Mouse (Mus musculus): ENCODE data around the gene Cd5. TPM values are rescaled to one million over a fixed set of nuclear protein-coding genes. Genes with fewer than 3 reads are reported as not detected.

The Cd5 gene
- under 1 TPM in 1 of 2 experiments, not detected in 1; 0.20 TPM for total RNA-seq (2021)
- long read RNA-seq, experiment 1: 0 reads
- long read RNA-seq, experiment 2: 0 reads

DNA sequence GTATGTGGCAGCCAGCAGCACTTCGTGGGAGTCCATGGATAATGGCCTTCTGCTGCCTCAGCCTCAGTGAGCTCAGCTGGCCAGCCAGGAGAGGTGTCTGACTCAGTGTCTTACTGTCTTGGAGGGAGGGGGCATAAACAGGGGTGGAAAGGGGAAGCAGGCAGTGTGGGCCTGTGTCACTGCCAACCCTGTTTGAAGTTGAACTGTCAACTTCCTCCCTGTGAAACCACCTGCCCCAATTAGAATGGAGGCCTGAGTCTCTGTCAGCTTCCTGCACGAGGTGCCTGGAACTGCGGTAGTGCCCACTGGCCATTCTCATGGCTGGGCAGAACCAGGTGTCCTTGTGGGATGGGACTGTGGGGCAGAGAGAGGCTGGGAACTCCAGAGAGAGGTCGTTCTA, at the start of gene Cd5:
Cd5 (minus strand) TSS at position 192 of the 400 bp plus-strand sequence.
- no peak for DNase-seq

DNA sequence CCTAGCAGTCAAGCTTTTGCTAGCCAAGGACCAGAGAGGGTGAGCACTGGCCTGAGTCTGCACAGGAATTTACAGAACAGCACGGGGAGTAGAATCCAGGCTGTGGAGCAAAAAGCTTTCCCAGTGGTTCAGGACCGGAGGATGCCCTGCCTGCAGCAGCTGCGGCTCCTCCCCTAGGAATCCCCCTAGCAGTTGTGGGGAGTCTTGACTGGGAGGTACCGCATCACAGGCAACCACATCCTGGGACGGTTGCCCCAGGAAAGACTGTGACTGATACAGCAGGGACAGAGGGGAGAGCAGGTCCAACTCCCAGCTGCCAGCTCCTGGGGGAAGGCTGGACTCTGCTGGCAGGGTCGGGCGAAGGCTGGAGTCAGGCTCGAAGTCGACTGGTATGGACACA, 49.4 kb upstream of the Cd5 start:
- no peak for DNase-seq

DNA sequence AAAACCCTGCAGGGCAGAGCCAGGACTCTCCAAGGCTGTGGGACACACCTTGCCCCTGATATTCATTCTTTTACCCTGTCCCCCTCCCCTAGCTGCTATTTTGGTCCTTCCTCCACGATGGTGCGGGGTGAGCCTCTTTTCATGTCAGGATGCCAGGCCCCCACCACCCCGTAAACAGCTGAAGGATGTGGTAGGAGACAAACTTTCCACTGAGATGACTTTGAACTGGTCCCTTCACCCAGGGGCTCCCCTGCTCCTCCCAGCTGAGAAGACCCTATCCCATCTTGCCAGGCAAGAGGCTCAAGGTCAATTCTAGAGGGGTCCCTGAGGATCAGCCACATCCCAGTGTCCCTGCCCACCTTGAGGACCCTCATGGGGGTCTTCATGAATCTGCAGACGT, 48.6 kb upstream of the Cd5 start:
- DNase-seq: no peak

DNA sequence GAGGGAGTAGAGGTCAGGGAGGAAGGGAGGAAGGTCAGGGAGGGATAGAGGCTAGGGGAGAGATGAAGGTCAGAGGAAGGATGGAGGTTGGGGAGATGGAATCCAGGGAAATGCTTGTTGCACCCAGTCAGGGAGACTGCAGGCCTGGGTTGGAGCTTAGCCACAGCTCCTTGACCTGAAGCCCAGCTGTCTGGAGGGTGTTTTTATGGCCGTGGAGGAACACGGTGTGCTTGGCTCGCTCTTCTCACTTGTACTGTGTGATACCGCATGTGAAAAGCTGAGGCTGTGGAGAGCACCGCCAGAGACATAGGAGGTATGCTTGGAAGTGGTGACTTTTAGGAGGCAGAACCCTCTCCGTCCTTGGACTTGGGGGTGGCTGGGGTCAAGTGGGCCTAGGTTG, 48.0 kb upstream of the Cd5 start:
- DNase-seq: no peak

DNA sequence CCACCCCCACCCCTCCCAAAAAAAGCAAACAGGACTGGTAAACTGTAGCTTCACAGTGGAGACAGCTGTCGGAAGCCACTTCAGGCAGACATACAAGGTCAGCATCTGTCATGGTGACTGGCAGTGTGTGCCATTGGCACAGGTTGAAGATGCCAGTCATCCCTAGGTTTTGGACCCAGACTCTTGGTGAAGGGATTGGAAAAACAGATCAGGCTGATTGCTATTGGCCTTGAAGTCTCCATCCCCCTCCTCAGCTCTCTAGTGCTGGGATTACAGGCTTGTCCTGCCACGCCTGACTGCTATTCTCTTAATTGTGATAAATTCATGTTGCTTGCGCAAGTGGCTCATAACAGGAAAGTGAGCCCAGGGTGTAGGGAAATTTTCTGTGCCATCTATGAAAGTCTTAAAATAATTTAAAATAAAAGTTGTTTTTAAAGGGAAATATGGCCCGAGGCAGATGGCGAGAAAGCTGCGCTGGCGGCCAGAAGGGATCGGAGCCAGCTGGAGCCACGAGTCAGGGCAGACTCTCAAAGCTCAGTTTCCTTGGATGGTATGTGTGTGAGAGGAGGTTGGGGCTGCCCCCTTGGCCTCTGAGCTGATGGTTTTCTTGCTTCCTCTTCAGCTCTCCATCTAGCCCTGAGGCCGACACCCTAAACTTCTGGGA, 46.1 kb upstream of the Cd5 start:
- no peak for DNase-seq

DNA sequence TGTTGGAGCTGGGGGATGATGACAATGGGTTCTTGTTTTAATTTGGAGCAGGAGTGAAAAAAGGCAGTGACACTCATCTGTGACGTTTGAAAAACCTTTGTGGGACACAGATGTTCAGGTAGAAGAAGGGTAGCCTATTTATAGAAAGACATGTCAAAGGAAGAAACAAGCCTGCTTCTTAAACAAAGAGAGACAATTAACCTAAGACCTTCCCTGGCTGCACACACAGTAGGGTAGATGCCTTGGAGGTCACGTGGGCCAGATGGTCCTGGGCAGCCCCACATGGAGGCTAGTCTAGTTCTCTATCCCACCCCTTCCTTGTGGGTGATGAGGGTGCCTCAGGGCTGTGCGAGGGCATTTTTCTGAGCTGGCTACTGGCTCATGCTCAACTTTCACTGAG, 45.3 kb upstream of the Cd5 start:
- DNase-seq: no peak

DNA sequence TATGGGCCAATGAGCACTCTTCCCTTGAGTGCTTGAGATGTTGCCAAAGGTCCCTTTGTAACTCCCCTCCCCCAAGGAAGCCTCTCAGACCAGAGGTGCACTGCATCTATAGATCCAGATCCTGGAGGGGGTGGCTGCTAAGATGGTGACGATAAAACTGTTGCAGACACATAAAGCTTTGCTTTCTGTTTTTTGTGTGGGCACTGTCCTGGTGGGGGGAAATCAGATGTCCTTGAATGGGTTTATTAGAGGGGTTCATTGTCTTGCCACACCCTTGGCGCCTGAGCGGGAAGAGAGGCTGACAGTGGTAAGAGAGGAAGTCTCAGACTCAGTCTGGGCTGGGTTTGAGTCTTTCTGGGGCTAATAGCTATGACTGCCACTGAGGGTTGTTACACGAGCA, 44.4 kb upstream of the Cd5 start:
- DNase-seq: no peak

DNA sequence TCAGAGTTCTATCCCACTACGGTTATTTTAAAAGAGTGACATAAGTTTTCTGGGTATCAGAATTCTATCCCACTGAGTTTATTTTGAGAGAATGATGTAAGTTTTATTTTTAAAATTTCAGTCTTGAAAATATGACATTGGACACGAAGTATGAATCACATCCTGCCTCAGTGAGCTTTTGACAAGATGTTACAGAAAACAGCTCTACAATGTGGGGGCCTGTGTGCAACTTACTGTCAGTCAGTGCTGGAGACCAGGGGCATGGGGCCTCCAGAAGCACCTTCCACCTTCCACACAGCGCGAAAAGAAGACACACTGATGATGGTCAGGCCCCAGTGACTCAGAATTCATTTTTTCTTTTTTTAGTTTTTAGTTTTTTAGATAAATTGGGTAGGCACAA, 42.8 kb upstream of the Cd5 start:
- DNase-seq: no peak

DNA sequence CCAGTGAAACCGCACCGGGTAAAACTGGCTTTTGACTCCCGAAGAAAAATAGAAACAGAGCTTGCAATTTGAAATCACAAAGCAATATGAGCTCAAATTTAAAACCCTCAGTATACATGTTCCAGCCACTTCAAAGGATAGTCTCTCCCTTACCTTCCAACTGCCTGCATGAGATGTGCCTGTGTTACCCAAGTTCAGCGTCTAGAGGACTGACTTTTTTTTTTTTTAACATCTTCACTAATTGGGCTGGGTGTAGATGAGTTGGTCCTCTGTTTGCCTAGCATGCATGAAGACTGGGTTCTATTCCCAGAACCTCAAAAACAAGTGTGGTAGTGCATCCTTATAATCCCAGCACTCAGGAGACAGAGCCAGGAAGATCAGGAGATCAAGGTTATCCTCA, 38.1 kb upstream of the Cd5 start:
- no peak for DNase-seq

DNA sequence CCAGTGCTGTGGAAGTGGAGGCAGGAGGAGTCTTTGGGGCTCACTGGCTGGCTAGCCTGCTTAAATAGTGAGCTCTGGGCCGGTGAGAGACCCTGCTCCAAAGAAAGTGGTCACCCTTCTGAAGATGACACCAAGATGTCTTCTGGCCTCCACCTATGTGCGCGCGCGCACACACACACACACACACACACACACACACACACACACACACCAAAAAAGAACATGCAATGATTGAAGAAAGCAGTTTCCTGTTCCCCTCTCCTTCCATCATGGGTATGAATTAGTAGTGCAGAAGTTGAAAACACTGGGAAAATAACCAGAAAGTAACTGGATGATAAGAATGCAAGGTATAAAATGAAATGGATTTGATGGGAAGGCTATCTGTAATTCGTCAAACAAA, 35.3 kb upstream of the Cd5 start:
- no peak for DNase-seq

DNA sequence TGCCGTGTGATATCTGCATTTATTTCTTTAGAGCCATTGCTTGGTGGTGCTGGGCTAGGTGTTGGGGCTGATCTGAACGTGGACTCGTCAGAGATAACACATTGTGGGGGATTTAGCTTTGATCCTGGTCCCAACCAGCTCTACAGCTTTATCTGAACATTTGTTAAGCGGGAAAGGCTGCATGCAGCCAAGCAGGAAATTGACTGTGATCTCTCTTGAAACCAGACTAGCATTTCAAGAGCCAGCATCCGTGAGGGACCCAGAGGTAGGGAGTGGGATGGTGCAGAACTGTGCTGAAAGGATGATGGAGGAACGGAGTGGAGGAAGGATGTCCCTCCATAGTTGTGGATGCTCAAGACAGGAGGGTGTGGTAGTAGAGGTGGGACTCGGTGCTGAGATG, 34.6 kb upstream of the Cd5 start:
- DNase-seq: no peak

DNA sequence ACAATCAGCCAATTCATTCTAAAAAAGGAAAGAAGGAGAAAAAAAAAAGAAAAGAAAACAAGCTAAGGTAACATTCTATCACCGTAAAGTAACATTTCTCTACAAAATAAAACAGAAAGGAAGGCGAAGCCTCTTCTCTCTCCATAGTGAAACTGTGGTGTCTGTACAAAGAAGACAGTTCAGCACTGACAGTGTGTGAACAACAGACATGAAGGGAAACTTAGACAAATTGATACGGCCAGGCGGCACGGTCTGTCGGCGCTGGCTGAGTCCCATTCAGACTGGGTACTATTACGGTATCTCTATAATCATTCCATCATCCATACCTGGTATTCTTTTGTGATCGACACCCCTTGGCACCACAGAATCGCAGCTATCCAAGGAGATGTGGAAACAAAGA, 34.1 kb upstream of the Cd5 start:
- no peak for DNase-seq

DNA sequence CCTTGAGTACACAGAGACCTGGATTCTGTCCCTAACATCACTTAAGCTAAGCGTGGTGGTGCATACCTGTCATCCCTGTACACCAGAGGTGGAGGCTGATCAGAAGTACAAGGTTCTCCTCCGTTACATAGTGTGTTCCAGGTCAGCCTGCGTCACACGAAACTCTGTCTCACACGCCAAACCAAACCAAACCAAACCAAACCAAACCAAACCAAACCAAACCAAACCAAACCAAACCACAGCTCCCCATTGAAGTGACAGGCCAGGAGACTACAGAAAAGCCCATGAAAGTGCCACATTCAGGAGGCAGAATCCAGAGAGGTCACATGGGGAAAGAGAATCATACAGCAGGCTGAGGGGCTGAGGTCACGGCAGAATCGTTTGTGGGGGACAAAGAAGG, 33.2 kb upstream of the Cd5 start:
- DNase-seq: no peak

DNA sequence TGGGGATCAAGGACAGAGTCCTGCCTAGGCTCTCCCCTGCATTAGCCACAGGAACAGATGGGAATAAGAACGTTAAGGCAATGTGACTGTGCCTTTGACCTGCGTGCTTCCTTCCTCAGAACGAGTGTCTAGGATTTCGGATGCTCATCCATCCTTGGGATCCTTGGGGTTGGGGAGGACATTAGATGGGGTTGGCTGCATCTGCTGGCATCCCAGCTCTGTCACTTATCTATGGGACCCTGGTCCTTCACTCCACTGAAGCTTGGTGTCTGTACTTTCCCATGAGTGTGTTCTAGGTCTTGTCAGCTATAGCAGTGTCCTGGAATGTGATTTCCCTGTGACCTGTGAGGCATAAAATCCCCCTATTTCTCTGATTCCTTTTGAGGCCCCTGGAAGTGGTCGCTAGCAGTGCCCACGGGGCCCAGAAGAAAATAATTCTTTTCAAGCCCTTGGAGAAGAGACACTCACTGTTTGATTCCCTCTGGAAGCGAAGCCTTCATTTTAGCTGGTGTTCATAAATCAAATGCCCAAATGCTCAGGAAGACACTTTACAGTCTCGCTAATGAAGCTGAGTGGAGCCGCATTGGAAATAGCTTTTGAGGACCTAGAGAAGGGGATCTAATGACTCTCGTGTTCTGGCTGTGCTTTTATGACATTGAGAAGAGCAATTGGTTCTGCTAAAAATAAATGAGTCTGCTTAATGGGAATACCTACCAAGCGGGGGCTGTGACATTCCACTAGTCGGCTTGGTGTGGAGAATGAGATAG, 30.8 kb upstream of the Cd5 start:
- DNase-seq: no peak

DNA sequence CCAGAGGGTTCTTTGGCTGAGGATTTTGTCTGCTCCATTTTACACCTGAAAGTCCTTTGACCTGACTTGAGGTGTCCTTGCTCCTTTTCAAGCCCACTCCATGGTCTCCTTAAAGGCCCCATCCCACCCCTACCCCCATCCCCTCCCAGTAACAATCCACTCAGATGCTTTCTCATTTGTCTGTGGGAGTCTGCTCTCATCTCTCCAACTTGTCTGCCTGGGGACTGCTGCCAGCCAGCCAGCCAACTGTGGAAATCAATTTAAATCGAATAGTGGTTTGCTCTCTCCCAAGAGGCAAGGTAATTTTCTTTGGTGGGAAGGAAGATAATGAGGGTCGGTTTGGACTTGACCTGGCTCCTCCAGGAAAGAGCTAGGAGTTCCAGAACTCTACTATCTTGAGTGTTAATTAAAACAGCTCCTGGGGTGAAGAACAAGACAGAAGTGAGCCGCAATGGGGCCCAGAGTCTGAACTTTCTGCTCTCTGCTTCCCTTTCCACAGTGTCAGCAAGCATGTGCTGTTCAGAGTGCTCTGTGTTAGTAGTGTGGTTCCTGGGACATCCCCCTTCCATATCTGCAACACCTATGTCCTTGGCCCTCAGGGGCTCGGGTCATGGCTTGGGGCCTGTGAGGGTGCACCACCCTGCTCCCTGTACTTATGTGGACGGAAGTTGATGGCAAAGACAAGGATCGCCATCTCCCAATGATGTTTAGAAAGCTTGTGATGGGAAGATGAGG, 30.1 kb upstream of the Cd5 start:
- no peak for DNase-seq

DNA sequence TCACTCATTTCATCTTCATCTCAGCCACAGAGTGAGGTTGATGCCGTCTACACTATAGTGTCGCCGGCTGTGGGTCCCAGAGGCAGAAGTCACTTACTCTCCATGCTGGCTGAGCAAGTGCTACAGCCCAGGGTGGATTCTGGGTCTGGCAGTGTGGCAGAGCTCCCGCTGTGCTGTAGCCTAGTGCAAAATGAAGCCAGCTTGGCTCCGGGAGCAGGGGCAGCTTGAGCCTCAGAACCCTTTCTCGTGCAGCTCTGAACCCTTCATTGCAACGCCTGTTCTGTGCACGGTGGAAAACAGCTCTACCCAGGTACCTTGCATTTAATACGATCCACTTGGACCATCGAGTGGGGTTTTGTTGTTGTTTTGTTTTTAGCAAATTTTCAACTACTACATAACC, 28.8 kb upstream of the Cd5 start:
- DNase-seq: no peak

DNA sequence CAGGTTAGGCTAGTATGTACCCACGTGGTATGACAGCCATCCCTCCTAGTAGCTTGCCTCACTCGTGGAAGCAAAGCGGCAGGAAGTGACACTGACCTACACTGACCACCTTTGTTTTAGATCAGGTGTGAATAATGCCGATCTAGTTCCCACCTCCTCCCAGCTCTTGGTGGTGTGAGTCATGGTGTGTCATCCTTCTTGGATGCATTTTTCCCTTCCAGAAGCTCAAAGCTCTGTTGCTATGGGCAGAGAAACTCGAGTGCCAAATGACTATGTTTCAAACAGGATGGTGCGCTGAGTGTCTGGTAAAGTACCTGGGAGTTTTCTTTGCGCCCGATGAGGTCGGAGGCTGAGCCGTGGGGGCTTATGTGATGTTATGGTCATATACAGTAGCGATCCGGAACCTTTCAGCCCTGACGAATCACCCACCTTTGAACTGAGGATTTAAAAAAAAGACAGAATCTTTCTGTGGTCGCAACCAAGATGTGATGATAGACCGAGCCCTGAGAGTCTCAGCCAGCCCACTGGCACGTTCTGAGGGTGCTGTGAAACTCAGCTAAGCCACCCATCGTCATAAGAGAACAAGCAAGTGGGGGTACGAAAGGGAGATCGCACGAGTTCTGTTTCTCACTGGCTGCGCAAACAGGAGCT, 24.7 kb upstream of the Cd5 start:
- DNase-seq: no peak

DNA sequence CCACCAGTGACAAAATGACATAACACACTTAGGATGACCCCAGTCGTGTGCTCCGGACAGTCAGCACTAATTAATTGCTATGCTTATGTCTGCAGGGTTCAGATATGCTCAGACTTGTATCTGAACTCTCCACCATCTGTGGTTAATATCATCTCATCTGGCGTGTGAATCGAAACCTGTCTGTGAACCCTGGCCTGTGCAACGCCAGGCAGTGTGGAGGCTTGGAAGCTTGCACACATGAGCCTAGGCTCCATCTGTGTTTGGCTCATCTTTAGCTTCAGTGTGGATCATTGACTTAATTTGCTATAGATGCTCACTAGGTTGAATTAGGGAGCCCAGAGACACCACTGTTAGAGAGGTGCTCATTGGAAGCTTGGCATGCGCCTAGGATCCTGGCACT, 23.7 kb upstream of the Cd5 start:
- DNase-seq: no peak

DNA sequence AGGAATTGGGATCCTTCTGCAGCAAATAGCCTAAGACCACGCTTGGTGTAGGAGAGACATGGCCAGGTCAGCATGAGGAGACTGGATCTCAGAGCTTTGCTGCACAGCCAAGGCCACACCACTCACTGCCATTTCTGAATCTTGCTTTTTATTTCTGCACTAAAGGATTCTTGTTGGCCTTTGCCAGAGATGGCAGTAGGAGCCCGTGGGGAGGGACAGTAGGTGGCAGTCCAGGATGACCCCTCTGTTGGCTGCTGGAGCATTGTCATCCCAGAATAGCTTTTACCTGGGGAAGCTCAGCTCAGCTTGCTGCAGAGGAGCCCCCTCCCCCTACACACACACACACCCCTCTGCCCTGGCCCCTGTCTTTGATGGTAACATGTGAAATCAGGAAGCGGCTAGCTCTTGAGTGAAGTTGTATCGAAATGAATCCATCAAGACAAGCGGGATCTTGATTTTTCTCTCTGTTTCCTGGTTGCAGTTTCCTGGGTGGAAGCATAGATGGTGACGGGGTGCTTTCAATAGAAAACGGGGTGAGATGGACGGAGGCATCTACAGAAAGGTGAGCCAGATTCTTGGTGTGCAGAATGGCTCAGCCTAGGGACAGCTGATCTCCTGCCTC, 23.1 kb upstream of the Cd5 start:
- DNase-seq: no peak

DNA sequence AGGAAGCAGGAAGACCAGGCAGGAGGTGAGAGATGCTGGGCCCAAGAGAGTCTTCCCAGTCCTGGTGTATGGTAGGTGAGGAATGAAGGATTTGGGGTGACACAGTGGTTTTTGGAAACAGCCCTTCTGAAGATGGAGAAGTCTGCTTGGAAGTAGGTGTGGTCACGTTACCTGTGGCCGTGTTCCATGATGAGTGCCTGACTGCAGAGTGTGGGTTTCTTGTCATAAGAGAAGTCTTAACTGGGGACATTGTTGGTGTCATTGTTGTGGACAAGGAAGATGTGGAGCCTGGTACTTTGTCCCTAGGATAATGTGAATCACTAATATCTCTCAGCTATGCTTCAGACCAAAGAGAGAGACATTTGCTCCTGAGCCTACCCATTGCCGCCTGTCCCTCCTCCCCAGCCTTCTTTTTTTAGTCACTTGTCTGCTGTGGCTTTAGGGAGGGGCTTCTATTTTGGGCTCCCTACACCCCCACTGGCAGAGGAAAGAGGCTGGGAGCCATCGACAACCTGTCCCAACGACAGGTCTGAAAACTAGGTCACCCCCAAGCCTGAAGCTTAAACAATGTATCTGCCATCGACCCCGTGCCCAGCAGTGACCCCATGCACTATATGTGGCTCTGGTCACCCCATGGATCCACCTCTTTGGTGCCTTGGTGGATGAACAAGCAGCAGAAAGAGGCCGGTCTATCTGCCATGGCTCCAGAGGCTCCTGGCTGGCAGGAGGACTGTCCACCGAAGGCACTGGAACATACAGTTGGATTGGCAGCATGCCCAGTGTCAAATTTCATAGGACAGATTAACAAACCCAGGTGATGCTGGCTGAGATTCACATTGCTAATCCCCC, 21.4 kb upstream of the Cd5 start:
- DNase-seq: no peak

DNA sequence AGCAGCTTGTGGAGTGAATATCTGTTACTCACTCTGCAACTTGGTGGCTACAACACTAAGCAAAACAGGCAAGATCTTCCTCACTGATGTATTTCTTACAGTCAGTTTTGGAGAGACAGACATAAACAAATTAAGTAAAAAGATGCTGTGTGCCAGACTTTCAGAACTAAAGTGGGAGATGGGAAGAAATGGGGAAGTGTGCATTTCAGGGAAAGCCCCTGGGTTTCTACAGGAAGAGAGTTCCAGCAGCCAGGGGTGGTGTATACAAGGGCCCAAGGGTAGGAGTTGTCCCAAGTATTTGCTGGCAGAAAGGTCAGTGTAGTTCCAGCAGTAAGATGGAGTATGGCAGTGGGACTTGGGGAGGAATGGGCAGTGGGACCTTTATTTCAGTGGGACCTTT, 20.7 kb upstream of the Cd5 start:
- DNase-seq: no peak
